Mouse (Mus musculus) left cerebral cortex, postnatal 4 days (tissue): ENCODE data around the gene Sox10. TPM values are rescaled to one million over a fixed set of nuclear protein-coding genes. Genes with fewer than 3 reads are reported as not detected.

ENCODE experiments used
- DNase-seq: peaks from one replicate; pipeline ENCODE4 v3.0.0-alpha.2; 2022
- intact Hi-C: fragments of 180-260 bp; cut with DNase I; formaldehyde crosslinking; loops from one replicate; pipeline ENCODE4 v1.15.1; 2025
- total RNA-seq, 2 experiments: library from RNA; stranded (reverse); gene quantifications; 2 replicates each; pipeline ENCODE4 v1.2.3; 2021

The Sox10 gene
- 10 to 100 TPM; 16.5 to 18.1 TPM for total RNA-seq

GRCm38 (mm10) chr15:79165140-79165539 lies at the start of gene Sox10:
Gene Sox10, minus strand, starts transcription at chr15:79165240.
- intact Hi-C loops: no loop called here
- no peak for DNase-seq

DNA sequence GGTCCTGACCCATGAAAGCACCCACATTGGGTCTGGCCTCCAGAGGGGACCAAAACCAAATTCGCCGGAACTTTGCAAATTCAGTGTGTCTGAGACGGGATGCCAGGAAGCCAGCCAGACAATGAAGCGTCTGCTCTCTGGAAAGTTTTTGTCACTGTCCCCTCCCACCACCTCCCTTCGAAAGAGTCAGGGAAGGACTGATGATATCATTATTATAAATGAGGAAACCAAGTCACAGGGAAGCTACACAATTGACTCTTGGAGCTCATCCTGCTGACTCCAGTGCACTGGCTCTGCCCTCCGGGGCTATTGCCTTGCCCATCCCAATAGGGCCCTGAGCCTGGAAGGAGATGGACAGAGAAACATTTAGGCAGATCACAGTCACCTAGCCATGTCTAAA lies 48.6 kb upstream of the Sox10 start:
- intact Hi-C loops: no loop called here
- no peak for DNase-seq

GRCm38 (mm10) chr15:79212750-79213446 lies 47.9 kb upstream of the Sox10 start:
- intact Hi-C loops: no loop called here
- DNase-seq: no peak

GRCm38 (mm10) chr15:79210357-79210756 lies 45.3 kb upstream of the Sox10 start:
- no peak for DNase-seq
- intact Hi-C loops: no loop called here

DNA sequence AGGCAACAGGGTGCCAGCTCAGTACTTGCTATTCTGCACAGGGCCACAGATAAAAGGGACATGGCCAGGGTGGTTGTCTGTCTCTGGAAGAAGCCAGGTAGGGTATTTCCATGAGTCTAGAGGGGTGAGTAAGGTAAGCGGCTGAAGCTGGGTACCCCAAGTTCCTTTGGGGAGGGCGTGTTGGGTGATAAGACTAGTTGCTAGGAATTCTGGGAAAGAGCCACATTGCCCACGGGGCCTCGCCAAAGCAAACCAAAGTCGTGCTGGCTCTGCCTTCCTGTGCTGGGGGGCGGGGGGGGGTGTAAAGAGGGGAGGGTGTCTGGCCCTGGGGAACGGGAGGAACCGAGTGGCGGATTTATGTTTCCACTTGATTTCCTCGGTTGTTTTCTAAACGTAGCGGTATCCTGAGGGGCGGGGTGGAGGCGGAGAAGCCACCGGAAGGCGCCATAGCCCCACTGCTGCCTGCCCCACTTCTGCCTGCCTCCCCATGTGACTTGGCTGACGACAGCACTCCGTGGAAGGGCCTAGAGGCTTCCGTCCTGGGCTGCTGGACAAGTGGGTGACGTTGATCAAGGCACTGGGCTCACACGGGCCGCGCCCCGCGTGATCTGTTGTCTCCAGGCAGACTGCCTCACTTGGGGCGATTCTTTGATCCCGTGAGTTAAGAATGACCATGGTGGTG lies 43.9 kb upstream of the Sox10 start:
- intact Hi-C loops: no loop called here

DNA sequence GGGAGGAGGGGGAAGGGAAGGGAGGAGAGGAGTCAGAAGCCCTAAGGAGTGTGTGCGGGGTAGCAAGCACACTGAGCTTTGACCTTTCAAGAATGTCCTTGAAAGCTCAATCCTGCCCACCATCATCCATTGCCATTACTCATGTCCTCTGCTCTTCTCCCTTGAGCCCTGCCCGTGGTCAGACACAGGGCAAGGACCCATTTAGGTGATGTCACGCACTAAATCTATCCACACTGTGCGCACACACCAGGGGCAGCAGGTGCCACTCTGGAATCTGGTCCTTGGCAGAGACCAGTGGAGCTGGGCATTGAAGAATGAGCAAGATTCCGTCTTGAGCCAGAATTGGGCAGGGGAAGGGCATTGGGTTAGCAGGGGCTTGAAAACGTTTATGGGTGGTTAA lies 43.2 kb upstream of the Sox10 start:
- DNase-seq: no peak

More for the DNA sequence above, 43.9 kb upstream of the Sox10 start:
- no peak for DNase-seq

DNA sequence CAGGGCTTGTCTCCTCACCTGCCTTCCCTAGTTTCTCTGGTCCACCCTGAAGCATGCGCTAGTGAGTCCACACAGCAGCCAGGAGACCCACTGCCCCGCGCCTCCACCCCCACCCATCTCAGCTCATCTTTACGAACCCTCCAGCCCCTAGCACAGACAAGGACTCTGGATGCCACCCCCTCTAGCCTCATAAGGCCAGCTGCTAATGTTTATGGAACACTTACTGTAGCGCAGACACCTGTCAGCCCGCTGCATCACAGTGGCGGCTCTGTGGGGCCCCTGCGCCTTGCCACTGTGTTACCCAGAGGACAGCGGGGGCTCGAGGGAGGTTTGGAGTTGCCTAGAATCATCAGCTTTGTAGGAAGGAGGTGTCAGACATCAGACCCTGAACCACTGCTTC lies 37.5 kb upstream of the Sox10 start:
- intact Hi-C loops: no loop called here
- no peak for DNase-seq

More for the DNA sequence above, 43.2 kb upstream of the Sox10 start:
- intact Hi-C loops: no loop called here

DNA sequence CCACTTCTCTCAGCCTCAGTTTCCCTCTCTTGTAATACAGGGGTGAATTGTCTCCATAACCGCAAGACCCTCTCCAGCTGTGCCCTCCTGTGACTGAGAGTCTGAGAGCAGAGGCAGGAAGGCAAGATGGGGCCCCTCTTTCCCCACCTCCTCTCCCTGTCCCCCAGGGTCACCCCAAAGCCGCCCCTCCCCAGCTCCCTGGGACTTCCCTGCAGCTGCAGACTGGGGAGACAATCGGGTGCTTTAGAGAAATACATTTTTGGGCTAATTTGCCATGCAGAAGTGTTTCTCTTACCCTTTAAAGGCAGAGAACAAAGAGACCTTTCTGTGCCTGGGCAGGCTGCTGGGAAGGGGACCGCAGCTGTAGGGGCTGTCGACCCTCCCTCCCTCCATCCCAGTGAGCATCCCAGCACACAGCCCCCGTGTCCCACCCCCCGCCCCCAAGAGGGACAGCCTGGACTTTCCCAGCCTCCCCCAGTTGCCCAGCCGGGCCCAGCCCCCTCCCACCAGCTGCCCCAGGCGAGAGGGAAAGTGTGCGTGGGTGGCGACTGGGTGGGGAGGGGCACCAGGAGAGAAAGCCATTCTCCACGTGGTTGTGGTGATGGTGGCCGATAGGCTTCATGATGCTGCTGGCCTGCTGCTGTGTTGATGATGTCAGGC lies 36.6 kb upstream of the Sox10 start:
- intact Hi-C loops: no loop called here
- DNase-seq: peak; percentile 46

DNA sequence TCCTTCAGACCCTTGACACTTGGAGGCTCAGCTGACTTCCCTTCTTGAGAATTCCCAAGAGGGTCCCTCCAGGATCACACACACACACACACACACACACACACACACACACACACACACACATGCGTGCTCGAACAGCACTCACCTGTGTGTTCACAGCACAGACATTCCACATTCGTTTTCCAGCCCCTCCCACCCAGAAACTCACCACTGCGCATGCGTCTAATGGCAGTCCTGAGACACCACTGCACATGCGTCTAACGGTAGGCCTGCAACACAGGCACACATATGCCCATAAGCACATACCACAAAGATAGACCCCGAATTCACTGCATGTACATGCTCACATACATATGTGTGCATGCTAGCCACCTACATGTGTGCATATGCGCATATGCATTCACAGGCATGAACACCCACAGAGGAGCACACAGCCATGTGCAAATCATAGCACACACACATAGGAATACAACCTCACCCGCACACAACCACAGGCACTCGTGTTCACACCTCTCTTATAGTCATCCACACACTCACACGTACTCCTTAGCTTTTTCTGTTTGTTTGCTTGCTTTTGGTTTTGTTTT lies 34.4 kb upstream of the Sox10 start:
- DNase-seq: no peak
- intact Hi-C loops: no loop called here

GRCm38 (mm10) chr15:79195492-79195891 lies 30.5 kb upstream of the Sox10 start:
- DNase-seq: no peak
- intact Hi-C loops: no loop called here

DNA sequence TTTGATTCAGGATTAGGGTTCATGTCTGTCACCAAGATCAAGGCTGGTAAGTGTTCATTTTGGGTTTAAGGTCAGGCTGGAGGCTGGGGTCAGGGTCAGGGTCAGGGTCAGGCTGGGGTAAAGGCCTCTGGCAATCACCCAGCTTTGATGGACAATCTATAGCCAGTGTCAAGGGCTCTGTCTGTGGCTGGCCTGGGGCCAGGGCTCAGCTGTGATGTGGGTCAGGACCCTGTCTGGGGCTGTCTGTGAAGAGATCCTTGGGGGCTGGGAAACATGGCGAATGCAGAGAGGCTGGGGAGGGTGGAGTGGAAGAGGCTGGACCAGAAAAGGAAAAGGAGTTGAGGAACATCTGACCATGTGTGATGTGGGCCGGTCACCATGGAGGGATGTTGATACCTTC lies 29.9 kb upstream of the Sox10 start:
- intact Hi-C loops: no loop called here

DNA sequence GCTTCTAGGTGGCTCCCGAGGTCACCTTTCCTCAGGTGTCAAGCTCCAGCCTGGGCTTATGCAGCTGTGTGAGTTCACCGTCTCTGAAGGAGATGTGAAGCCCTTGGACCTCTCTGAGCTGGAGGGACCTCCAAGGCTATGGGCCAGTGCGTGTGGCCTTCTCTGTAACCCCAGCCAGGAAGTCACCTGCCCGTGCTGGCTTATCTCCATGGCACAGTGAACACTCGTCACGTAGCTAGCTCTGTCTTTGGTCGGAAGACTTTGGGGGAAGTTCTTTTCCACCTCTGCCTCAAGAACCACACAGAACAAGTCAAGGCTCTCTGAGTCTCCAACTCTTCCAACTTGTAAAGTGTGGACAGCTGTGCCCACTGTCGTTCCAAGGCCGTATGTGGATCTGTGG lies 29.0 kb upstream of the Sox10 start:
- intact Hi-C loops: no loop called here
- DNase-seq: no peak

More for the DNA sequence above, 29.9 kb upstream of the Sox10 start:
- DNase-seq: no peak

GRCm38 (mm10) chr15:79192885-79193845 lies 28.1 kb upstream of the Sox10 start:
- intact Hi-C loops: no loop called here

DNA sequence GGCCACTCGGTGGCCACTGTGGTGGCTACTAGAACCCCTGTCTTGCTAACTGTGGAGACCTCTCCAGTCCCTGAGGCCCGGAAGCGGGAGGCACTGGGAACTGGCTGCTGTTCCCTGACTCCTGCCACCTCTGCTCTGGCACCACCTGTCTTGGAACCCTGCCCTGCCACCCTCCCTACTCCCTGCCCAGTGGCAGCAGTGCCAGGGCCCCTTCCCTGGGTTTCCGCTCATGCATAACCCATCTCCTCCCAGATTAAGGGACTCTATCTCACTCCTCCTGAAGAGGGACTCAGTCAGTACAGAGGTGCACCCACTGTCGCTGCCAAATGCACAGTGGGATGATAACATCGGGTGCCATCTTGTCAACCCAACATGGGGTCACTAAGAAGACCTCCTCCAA lies 27.4 kb upstream of the Sox10 start:
- intact Hi-C loops: no loop called here
- peak; percentile 13 for DNase-seq

More at GRCm38 (mm10) chr15:79192885-79193845, 28.1 kb upstream of the Sox10 start:
- peak; percentile 69 for DNase-seq

DNA sequence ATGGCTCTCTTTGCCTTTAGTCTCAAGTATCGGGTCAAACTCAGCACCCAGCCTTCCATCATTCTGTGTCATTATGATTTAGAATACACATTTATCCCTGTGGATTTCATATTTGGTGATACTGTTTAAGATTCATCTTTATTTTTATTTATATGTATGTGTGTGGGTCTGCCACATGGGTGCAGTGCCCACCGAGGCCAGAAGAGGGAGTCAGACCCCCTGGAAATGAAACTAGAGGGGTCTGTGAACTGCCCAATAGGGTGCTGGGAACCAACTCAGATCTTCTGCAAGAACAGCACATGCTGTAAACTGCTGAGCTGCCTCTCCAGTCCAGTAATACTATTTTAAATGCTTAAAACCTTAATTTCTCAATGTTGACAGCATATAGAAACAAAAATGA lies 26.4 kb upstream of the Sox10 start:
- intact Hi-C loops: no loop called here

DNA sequence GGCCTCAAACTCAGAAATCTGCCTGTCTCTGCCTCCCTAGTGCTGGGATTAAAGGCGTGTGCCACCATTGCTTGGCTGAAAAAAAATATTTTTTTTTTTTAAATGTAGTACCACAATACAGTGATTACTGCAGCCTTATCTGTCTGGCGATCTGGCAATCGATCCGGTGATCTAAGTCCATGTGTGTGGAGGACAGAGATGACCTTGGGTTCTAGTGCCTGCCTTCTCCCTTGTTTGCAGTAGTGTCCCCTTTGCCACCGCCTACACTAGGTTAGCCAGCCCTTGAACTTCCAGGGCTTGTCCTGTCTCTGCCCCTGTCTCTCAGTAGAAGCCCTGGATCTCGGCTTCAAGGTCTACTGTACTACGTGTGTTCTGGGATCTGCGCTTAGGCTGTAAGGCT lies 22.8 kb upstream of the Sox10 start:
- no peak for DNase-seq
- intact Hi-C loops: no loop called here

More for the DNA sequence above, 26.4 kb upstream of the Sox10 start:
- DNase-seq: no peak

DNA sequence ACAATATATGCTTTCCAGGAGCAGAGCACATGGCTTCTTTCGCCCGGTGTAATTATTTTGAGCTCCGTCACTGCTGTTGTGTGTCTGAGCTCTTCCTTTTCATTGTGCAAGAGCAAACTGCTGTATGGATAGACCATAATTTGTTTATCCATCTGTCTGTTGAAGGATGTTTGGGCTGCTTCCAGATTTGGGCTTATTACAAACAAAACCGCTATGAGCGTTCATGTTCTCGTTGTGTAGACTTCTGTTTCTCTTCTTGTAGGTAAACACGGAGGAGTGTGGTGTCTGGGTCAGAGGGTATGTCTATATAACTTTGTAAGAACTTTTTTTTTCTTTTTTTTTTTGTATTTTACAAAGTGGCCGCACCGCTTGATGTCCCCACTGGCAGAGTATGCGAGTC lies 20.2 kb upstream of the Sox10 start:
- intact Hi-C loops: no loop called here
- DNase-seq: no peak

GRCm38 (mm10) chr15:79176905-79177304 lies 11.9 kb upstream of the Sox10 start:
- no peak for DNase-seq
- intact Hi-C loops: no loop called here

- intact Hi-C loops: no loop called here
- DNase-seq: peak; percentile 30
Observed at GRCm38 (mm10) chr15:79166712-79167111, 1.7 kb upstream of the Sox10 start.

DNA sequence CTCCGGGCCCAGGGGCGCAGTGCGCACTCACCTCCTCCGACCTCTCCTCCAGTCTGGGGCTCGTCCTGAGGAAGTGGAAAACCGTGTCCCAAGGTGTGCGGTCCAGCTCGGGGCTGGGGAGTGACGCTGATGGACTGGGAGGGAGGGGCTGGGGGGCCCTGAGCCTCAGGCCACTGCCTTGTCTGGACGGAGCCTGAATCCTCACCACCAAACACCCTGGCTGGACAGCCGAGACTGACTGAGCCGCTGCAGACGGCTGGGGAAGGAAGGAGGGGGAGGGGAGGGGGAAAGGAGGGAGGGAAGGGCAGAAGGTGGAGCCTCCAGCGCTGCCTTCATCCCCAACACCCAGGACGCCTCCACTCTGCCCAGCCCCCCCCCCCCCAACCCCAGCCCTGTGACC lies 789 bp downstream of the Sox10 start:
- DNase-seq: no peak
- intact Hi-C loops: no loop called here
